Mouse (Mus musculus) testis, adult 2 months (tissue): ENCODE data around the gene Pdik1l.

Source experiments
- CTCF ChIP-seq: fragments of 200-500 bp; IDR thresholded peaks from 2 replicates; pipeline ENCODE4 v1.5.1; 2012; ENCODE audit warnings: low read depth, mild to moderate bottlenecking, inconsistent platforms, low read length, moderate library complexity; ENCODE audit not compliant: control insufficient read depth, insufficient read depth, insufficient replicate concordance
- POLR2A ChIP-seq: fragments of 200-500 bp; IDR thresholded peaks from 2 replicates; pipeline ENCODE4 v1.6.1; 2012; ENCODE audit warnings: low read depth, mild to moderate bottlenecking, inconsistent platforms, low read length, moderate library complexity; ENCODE audit not compliant: control insufficient read depth

DNA sequence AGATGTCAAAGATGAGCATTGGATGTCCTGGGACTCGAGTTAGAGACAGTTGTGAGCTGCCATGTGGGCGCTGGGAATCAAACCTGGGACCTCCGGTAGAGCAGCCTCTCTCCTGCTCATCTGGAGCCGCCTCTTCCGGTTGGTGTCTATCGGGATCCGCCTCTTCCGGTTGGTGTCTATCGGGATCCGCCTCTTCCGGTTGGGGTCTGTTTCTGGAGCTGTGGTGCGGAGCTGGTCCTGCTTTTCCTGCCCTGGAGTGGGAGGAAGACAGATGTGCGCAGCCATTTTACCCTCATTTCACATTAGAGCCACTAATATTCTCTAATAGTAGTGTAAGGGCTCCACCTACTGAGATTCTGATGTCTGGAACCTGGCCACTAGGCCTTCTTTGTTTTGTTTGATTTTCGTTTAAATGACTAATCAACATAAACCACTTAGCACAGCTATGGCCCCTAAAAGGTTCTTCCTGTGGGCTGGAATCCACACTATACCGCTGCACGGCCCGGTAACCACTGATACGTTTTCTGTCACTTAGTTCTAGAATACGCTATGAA is 19.5 kb downstream of the Pdik1l start:
- TF ChIP-seq CTCF (no peak), POLR2A (peak; percentile 81)
